Mouse (Mus musculus) 3T3-L1 (cell line): ENCODE measurements around the gene Lhfp.
A peak's percentile ranks its signal among the peaks of the same experiment; 100 is the strongest.

ENCODE experiments used
- DNase-seq: peaks from one replicate; pipeline ENCODE4 v3.0.0-alpha.2; 2015; ENCODE audit warnings: low read depth, low spot score

Lhfp gene

GRCm38 (mm10) chr3:53151081-53151480 lies 109.8 kb downstream of the Lhfp start:
- DNase-seq, result peak; percentile 93

DNA sequence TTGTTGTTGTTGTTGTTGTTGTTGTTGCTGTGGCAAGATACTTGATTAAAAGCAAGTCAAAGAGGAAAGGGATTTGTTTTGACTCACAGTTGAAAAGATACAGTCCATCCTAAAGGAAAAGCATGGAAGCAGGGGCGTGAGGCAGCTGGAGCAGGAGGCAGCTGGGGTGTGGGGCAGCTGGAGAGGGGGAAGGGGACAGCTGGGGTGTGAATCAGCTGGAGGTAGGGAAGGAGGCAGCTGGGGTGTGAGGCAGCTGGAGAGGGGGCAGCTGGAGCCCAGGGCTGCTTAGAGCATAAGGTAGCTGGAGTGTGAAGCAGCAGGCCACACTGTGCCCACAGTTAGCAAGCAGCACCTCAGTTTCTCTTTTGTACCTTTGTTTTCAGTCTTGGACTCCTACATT lies 110.3 kb downstream of the Lhfp start:
- DNase-seq, result no peak

DNA sequence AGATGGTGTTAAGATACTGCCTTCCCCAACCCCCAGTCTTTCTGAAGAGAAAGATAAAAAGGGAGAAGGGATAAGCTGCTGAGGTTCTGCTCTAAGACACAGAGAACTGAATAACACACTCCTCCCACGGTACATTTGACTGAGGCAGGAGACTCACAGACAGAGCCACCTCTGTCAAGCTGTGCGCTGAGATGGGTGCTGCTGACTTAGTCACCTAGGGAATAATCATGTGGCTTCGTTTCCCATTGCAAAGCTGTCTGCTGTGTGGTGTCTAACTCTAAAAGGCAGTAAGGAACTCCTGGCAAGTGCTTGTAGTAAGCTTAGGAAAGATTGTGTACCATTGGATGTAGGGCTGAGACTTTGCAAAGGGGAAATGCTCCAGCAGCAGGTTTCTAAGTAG lies 120.6 kb downstream of the Lhfp start:
- DNase-seq, result no peak

DNA sequence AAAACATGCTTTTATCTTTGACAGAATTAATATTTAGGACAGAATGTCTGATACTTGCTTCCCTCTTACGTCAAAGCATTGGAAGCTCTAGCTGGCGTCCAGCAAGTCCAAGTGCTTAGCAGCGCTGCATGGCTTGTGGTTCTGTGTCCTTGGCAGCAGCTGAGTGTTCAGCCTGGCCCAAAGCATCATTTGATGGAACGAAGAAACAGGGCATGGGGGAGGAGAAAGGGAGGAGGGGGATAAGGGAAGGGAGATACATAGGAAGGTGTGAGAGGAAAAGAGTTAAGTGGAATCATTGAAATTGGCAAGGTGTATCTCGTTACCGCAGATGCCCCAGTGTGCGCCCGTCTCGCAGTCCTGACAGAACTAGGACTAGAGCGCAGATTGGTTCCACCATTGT lies 124.0 kb downstream of the Lhfp start:
- DNase-seq, result no peak

- DNase-seq, result no peak
Observed at GRCm38 (mm10) chr3:53166001-53166400, 124.7 kb downstream of the Lhfp start.

DNA sequence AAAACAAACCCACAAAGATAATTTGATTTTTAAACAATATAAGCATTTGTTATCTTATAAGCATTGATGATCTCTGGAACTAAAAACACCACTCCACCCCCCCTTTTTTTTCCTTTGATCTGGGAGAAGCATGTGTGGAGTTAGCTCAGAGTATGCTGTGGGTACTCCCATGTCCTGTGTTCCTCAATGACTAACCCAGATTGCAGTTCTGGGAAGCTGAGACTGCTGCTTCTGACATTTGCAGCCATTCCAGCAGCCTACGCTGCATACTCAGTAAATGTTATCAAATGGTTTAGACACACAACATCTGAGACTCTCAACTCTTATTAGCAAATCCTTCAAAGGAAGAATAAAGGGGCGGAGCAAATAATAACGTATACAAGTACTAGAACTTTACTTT lies 128.2 kb downstream of the Lhfp start:
- DNase-seq, result peak; percentile 44

GRCm38 (mm10) chr3:53173310-53174063 lies 132.2 kb downstream of the Lhfp start:
- DNase-seq, result no peak

DNA sequence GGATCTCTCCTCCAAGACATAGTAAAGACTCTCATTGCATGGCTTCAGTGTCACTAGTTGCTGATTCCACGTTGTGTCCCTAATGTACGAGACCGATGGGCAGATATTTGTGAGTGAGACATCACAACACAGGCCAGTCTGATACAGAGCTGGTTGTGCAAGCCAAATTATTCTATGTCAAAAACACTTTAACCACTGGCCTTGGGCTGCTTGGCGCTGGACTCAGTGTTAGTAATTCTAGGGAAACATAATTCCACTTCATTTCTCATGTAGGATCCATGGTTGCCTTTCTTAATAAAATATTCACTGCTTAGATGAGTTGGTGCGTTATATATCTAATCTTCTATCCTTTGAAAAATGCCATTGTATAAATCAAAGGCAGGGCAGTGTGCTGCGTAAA lies 138.6 kb downstream of the Lhfp start:
- no peak for DNase-seq

DNA sequence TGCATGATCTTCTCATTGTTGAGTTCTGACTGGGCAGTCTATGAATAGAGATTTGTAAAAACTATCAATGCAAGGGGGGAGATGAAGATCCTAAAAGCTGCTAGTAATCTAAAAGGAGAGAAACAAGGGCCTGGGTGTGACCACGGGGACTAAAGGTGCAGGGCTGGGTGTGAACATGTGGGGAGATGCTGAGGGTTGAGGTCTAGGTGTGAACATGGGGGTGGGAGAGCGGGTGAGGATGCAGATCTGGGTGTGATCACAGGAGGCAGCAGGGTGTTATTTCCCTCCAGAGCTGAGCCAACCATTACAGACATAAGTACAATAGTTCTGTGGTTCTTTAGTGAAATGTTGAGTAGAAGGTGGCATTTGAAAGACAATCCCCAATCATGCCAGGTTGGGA lies 144.1 kb downstream of the Lhfp start:
- DNase-seq, result no peak

GRCm38 (mm10) chr3:53193441-53193840 lies 152.1 kb downstream of the Lhfp start:
- DNase-seq, result no peak

DNA sequence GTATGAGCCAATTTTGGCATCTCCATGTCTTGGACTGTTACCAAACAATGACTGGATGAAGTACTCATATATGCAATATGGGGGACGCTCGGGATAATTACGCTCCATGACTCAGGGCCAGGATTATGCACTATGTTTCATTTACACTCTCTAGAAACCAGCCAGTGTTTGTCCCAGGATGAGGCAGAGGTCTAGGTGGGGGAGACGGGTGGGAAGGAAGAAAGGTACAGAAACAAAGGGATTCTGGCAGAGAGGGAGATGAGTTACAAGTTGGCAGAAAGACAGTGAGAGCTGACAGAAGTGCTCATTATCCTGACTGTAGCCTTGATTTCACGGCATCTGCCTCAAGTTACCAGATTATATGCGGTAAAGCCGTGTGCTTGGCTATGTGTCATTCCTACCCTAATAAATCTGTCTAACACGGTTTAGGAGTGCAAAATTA lies 154.4 kb downstream of the Lhfp start:
- DNase-seq, result peak; percentile 43

GRCm38 (mm10) chr3:53200175-53200574 lies 158.8 kb downstream of the Lhfp start:
- peak; percentile 72 for DNase-seq

- DNase-seq, result peak; percentile 48
Observed at GRCm38 (mm10) chr3:53200853-53201252, 159.5 kb downstream of the Lhfp start.

GRCm38 (mm10) chr3:53201670-53202069 lies 160.3 kb downstream of the Lhfp start:
- DNase-seq, result peak; percentile 95

DNA sequence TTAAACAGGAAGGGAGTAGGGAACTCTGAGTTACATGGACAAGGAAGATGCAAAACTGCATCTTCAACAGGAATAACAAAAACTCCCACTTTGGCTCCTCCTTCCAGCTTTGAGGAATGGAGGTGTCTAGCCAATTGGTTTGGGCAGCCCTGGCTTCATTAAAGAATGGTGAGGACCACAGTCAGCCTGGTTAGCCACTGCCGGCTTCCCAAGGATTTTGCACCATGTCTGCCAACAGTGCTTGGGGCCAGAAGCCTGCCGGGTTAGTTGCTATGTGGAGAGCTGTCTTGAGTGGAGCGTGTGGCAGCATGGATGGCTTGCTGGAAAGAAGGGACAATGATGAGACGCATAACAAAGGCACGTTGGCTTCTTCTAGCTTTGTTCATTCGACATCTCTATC lies 160.9 kb downstream of the Lhfp start:
- peak; percentile 57 for DNase-seq

- DNase-seq, result no peak
Observed at GRCm38 (mm10) chr3:53202698-53203097, 161.4 kb downstream of the Lhfp start.

- peak; percentile 36 for DNase-seq
Observed at GRCm38 (mm10) chr3:53203656-53204055, 162.3 kb downstream of the Lhfp start.

DNA sequence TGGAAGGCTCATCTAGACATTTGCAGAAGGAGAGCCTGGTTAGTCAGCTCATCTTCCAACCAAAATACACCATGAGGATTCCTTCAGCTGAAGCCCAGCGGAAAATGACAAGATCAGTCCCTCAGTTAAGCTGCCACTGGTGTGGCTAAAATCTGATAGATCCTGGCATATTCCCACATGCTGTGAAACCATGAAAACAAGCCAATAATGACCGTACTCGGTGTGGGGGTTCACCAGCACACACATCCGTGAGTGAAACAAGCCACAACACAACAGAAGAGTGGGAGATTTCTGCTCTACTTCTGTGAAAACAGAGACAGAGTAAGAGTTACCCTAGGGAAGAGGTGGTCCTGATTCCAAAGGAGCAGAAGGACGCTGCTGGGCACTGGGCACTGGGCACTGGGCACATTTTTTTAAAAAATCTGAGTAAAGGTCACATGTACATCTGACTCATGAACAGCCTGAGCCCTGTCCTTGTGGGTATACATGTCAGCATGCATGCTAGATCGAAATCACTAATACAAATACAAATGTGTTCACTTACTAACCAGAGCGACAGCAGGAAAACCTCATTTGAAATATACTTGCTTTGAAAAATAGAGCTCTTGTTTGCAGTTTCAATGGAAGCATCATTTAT lies 163.1 kb downstream of the Lhfp start:
- DNase-seq, result peak; percentile 74

DNA sequence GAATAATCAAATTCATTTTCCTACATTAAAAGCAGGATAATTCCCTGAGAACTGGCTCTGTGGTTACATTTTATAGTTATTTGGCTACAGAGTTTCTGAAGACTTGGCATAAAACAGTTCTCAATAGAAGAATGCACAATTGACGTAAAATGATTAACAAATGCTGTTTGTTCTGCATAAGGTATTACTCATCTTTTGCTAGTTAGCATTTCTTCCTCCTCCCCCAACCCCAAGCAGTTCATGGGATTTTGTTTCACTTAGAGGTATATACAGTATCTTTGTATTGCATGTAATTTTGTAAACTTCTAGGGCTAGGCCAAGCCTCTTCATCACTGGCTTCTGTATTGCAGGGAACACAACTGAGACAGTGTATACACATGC lies 163.6 kb downstream of the Lhfp start:
- DNase-seq, result peak; percentile 69

GRCm38 (mm10) chr3:53205706-53206105 lies 164.4 kb downstream of the Lhfp start:
- DNase-seq, result peak; percentile 33

DNA sequence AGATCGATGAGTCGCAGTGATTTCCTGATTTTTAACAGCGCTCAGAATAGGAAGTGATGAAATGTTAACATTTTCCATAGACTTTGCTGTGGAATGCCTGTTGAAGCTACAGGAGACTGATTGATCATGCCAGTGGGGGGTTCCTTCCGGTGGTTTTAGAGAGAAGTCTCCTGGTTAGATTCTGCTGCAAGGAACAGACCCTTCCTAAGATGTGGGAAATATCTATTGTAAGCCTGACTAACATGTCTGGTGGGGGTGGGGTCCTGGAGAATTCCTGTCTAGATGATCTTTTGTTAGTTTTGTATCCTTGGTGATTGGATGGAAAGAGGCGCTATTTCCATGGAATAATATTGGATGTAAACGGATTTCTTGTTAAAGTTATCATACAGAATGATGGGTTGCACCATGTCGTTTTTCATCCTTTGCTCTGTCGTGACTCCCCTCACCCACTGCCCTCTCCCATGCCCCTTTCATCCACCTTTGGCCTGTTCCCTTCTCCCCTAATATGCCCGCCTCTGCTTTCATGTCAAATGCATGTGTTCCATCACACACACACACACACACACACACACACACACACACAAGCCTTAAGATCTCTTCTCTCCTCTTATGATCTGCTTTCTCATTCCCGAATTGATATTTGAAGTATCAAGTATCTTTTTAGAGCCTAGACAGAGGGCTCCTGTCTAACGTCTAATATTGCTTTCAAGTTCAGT lies 165.3 kb downstream of the Lhfp start:
- DNase-seq, result no peak

DNA sequence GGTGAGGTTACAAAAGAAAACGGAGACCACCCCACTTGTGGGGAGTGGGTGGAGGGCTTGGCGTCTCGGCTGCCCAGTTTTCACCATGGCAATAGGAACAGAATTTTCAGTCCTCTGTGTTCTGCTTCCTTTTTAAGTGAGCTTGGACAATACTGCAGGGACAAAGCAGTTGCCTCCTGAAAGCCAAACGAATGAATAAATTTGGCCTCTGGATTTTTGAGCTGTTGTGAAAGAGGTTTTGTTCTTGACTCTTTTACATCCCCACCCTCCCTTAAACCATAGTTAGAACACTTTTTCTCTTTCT lies 165.8 kb downstream of the Lhfp start:
- no peak for DNase-seq
